Mouse (Mus musculus): ENCODE results near the gene Nbeal1.

- TF ChIP-seq GATA1 (IDR thresholded peaks at IDR 0.05; ENCODE audit: borderline replicate concordance, low read length) (no peak), FLI1 (IDR thresholded peaks at IDR 0.05; ENCODE audit: low read length) (no peak)
Observed at GRCm38 (mm10) chr1:60268113-60268512, 87.7 kb downstream of the Nbeal1 start.

Measured in megakaryocyte, embryonic 14.5 days (primary cell).